Mouse (Mus musculus): ENCODE measurements around the gene Zpr1.
"Not testable (repeated sequence)": the region's sequence is repeated elsewhere in the genome, so short reads cannot be mapped to it uniquely, and the experiment has no call there.

The Zpr1 gene

DNA sequence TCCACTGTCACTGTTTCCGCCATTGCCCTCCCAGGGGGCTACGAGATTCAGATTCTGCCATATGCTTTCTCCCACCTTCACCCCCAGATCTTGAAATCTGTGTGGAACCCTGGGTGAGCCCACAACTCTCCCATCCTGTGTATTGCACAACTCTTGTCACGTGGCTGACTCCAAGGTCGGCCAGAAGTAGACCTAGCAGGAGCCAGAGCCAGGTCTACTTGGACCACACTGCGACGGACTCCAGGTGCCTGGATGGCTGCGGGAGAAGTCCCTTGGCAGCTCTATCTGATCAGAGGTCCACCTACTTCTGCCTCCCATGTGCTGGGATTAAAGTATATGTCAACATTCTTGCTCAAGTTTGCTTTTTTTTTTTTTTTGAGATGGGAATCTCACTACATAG, 11.7 kb upstream of the Zpr1 start:
- no peak for DNase-seq (ENCODE audit: low read depth, low spot score)

DNA sequence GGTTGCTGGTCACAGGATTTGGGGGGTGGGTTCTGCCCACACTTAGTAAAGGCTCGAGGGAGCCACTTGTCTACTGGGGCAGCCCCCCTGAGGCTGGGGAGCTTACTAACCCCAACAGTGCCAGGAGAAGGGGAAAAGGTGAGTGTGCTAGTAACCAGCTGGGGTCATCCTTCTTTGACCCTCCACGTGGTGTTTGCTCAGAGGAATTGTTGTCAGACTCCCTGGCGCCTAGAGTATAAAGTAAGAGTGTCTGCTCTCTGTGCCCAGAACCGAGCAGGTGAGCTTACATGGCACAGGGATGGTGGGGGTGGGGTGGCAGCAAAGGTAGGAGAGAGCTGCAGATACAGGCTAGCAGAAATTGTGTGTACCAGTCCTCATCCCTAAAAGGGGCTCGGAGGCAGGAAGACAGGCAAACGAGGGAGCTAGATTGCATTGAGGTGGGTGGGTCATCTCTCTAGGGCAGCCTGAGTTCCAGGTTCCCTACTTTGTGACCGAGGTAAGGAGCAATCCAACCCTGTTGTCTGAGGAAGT, 4.5 kb upstream of the Zpr1 start, which contains the start of gene Apoa5:
TSS of gene Apoa5 (plus strand) at position 291 of the 531 bp plus-strand sequence.
- no peak for DNase-seq (ENCODE audit: low read depth, low spot score)

DNA sequence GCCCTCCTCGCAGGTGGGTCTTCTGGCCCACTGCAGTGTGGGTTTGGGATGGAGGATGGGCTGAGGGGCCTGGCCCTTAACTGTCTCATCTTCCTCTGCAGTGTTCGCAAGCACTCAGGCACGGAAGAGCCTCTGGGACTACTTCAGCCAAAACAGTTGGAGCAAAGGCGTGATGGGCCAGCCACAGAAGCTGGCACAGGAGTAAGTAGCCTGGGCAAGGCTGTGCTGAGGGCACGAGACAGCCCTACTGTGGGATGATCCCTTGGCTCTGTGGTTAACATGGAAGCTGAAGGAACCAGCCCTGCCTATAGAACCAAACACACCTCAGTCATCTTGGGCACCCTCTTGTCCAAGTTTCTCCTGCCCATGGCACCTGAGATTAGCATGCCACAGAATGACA, 3.7 kb upstream of the Zpr1 start:
- DNase-seq (ENCODE audit: low read depth, low spot score) = no peak

DNA sequence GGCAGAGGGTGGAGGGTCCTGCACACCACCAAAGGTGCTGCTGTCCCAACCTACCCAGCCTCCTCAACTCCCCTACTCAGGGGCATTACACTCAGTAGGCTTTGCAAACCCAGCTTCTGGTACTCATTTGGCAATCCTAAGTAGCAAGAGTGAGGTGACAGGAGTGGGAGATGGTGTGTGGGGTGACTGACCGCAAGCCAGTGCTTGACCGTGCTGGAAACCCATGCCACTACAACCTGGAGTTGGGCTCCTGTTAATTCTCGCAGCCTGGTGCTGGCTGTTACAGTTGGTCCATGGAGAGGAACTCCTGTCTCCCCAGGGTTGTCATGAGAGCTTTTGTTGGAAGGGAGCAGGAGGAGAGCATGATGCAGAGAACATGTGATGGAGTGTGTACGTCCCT, 2.1 kb upstream of the Zpr1 start:
- DNase-seq (ENCODE audit: low read depth, low spot score) = no peak

DNA sequence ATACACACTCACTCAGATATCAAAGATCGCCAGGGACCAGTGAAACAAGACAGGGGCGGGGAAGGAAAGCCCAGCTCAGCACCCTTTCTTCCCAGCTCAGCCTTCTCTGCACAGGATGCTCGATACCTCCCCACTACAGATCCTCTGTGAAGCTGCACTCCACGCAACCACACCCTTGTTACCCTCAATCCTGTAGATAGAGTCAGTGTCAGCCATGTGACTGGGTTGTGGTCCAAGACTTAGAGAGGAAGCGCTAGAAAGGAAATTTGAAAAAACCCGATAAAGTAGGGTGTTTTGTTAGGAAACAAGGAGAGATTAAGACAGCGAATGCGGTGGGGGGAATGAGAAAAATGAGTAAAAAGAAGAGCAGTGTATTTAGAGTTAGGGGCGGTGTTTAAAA, 794 bp upstream of the Zpr1 start:
- no peak for DNase-seq (ENCODE audit: low read depth, low spot score)

DNA sequence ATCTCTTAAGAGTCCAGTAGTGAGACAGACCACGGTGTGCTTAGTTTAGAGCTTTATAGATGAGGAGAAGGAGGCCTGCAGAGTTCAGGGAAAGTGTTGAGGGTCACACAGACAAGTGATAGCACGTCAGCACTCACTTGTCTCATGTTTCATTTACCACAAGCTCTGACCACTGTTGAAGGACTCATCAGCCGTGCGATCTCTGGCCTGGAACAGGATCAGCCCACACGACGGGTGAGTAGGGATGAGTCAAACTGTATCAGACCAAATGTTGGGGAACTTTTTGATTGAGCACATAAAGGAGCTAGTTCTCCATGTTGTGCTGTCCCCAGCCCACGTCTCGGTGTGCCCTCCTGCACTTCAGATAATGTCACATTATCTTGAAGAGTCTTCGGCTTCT, 1.6 kb downstream of the Zpr1 start:
- DNase-seq (ENCODE audit: low read depth, low spot score) = no peak

DNA sequence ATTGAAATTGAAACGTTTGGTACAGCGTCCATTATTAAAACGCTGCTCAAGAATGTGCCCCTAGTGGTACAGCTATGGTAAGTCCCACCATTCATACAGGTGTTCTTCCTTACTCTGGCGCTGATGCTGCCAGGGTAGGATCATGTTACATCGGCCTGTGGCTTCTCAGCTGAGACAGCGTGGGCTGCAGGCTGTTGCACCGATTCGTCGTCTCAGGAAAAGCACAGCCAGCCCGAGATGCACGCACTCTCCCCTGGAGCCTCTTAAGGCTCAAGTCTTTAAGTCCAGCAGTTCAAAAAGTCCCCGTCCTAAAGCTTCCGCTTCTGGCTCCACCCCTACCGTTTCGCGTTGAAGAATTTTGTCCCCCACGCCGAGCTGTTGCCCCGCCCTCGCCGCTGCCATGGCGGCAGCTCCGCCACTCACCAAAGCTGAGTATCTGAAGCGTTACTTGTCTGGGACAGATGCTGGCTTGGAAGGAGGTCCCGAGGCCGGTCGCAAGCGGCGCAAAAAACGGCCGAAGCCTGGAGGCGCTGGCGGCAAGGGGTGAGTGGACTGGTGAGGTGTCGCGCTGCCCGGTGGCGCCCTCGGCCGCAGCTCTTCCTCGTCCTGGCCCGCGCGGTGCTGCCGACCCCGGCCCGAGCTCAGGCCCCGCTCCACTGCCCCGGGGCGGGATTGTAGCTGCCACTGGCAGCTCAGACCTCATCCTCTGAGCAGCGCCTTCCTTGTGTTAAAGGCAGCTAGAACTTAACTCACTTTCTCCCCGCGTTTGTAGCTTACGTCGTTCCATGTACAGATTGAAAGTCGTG, 10.0 kb downstream of the Zpr1 start, which contains the start of gene Bud13:
TSS of gene Bud13 (plus strand) at position 378 of the 806 bp plus-strand sequence.
- DNase-seq (ENCODE audit: low read depth, low spot score) = peak; percentile 81

DNA sequence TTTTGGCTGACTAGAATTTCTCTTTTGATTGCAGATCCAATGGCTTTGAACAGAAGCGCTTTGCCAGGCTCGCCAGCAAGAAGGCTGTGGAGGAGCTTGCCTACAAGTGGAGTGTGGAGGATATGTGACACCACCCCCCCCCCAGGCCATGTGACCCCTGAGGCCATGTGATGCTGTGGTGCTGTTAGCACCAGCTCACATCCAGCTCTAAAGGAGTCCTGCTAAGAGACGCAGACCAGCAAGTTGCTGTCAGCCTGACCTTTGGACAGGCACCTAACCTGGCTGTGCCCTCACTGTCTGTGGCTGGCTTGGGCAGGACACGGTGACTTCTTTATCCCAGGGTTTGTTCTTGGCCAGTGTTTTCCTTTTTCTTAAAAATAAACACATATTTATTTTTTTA, 25.5 kb downstream of the Zpr1 start:
- peak; percentile 56 for DNase-seq (ENCODE audit: low read depth, low spot score)

DNA sequence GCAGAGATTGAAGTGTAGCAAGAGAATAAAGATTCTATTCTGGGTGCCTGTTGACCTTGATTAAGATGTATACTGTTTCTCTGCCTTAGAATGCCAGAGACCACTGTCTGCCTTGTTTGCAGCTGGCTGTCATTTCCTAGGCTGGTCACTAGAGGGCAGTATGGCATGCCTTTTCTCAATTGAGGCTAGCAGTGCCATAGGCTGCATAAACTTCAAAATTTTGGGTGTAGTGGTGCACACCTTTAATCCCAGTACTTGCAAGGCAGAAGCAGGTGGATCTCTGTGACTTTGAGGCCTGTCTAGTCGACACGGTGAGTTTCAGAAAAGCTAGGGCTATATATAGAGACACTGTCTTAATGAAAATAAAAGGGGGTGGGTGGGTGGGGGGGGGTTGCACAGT, 29.3 kb downstream of the Zpr1 start:
- peak; percentile 18 for DNase-seq (ENCODE audit: low read depth, low spot score)

DNA sequence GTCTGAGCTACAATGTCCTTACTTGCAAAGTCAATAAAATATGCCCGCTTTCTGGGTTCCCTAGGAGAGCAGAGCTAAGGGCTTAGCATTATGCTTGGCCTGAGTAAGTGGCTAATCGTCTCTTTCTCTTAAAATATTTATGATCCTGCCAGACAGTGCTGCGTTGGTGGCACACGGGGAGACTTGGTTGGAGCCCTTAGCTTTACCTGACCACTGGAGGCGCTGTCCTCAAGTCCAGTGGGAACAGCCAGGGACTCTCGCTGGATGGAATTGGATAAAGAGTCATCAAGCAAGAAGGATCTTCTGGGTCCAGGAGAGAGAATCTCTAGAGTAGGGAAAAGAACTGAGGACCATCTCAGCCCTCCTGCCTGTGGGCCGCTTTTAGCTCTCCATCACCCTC, 36.3 kb downstream of the Zpr1 start:
- no peak for DNase-seq (ENCODE audit: low read depth, low spot score)

DNA sequence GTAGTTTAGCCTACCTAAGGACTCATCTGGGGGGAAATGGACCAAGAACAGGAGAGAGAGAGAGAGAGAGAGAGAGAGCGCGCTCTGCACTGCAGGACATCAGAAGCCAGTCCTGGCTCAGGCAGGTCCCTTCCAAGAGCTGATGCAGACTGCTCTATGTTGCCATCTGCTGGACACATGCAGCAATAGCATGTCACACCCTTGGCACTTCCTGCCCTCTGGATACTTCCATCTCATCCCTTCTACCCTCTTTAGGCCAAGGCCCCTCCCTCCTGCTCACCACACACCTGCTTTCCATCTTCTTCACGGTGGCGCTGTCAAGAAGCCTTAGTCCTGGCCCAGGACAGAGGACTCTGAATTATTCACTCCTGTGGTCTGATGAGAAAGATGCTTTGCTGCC, 41.6 kb downstream of the Zpr1 start:
- peak; percentile 46 for DNase-seq (ENCODE audit: low read depth, low spot score)

DNA sequence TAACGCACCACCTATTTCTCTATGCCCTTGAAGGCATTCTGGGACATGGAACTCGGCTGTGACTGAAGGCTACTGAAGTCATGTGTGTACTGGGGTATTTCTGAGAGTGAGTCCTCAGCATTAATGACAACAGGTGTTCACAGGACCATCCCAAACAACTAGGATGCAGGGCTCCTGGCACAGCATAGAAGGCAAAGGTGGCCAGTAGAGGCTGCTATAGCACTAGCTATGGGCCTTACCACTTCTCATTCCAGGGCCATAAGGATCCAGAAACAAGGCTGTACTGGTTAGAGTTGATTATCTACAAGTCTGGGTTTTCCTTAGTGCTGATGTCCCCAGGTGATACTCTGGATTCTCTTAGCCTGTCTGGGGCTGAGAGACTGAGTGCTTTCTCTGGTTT, 42.1 kb downstream of the Zpr1 start:
- no peak for DNase-seq (ENCODE audit: low read depth, low spot score)

DNA sequence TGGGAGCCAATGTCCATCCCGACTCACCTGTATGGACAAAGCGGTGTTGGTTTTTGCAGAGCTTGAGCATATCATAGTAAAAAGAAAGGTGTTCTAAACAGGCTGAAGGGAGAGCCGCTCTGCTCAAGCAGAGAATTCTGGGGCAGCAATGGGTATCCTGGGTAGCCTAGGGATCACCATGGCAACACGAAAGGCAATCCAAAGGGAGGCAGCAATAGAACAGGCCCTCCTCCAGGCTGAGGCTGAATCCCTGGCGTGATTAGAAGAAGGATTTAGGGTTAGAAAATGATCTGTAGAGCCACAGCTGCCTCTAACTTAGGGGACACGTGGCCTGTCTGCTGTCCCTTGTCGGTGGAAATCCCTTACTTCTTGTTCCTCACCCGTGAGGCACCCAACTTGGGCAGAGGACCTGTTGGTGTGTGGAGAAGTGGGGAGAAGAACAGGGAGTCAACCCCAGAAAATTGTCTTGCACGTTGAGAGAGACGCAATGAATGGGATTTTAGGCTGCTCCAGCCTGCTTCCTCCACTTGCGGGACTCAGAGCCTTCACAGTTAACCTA, 43.0 kb downstream of the Zpr1 start:
- DNase-seq (ENCODE audit: low read depth, low spot score) = no peak

DNA sequence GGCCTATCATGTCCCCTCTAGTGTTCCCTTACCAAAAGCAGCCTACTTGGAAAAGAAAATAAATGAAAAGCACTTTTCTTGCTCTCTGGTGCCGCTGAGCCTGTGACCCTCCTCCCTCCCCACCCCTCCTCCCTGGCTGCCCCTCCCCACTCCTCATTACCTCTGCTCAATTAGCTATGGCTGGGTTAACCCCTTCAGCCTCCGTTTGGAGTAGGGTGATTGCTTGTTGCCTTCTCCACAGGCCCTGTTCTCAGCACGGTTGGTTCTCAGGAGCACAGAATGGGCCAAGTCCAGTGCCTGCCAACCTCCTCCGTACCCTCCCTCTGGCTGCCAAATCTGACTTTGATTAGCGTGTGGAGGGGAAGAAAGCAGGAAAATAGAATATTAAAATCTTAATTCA, 43.5 kb downstream of the Zpr1 start:
- DNase-seq (ENCODE audit: low read depth, low spot score) = no peak

DNA sequence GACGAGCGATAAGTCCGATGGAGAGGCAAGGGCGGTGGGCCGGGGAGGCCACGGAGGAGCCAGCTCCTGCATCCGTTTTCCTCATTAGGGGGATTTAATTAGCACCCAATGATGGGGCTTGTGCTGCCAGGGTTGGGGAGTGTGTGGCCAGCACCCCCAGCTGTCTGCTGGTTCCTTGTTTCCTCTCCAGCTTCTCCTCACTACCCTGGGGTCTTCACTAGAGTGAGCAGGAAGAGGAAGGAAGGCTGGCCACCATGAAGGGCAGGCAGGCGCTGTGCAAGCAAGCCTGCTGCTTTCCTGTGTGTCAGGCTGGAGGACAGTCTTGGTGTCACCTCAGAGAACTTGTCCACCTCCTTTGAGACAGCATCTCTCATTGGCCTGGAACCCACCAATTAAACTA, 44.0 kb downstream of the Zpr1 start:
- no peak for DNase-seq (ENCODE audit: low read depth, low spot score)

DNA sequence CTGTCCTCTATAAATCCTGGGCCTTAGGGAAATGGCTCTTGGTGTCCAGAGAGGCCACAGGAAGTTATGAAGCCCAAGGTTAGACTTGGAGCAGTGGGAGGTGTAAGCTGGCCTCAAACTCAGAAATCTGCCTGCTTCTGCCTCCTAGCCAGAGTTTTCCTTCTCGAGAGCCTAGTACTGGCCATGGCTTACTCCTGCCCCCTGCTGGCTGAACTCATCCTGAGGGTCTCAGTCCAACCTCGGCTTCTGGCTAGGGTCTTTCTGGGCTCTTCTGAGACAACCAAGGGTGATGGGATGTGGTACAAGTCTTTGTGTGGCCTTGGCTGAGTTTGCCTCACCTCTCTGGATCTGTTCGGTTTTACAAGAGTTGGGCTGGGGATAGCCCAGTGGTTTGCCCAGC, 45.1 kb downstream of the Zpr1 start:
- DNase-seq (ENCODE audit: low read depth, low spot score) = no peak

DNA sequence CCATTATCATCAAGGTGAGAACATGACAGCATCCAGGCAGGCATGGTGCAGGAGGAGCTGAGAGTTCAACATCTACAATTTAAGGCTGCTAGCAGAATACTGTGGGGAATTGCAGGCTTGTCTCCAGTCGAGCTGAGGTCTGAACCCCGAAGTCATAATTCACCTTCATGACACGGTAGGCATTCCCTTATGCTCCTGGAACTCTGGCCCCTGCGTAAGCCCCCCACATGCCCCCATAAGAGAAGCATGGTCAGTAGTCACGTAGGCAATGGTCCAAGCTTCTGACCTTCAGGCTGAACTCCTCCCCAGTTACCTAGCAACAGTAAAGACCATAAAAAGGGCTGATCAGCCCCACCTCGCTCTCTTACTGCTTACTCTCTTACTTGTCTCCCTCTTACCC, 47.0 kb downstream of the Zpr1 start, which contains the start of gene 4931429L15Rik:
TSS of gene 4931429L15Rik (minus strand) at position 101 of the 400 bp plus-strand sequence.
- not testable (repeated sequence) for DNase-seq (ENCODE audit: low read depth, low spot score)

DNA sequence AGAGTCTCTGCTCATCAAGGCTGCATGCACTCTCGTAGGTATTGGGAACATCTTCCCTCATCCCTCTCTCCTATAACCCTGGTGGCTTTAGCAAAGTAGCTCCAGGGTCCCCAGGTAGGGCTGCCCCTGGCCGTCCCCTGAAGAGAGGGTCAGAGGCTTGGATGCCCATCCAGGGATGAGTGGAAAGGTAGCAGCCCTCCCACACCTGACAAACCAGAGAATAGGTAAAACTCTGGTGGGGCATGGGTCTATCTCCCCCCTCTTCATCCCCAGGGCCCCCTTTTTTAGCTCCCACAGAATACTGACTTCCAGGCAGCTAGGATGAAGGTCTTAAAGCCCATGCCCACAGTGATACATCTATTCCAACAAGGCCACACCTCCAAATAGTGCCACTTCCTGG, 47.6 kb downstream of the Zpr1 start:
- no peak for DNase-seq (ENCODE audit: low read depth, low spot score)

DNA sequence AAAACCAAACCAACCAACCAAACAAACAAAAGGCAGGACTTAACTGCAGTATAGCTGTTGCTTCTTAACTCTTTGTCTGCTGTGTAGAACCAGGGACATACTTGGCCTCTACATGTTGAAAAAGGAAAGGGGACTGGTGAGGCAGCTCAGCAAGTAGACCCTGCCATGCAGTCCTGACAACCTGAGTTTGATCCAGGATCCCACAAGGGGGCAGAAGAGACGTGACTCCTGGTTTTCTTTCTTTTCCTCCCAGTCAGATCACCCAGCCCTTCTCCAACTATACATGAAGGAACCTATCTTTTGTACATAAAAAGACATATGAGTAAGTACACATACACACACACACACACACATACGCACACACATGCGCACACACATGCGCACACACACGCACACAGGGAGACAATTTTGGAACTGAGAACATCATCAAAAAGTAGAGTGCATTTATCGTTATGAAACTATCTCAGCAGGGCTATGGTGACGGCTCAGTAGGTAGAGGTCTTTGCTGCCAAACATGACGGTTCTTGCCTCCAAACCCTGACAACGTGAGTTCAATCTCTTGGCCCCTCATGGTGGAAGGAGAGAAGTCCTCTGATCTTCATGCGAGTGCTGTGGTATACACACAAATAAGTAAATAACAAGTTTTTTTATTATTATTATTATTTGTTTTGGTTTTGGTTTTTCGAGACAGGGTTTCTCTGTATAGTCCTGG, 54.0 kb downstream of the Zpr1 start:
- DNase-seq (ENCODE audit: low read depth, low spot score) = no peak

DNA sequence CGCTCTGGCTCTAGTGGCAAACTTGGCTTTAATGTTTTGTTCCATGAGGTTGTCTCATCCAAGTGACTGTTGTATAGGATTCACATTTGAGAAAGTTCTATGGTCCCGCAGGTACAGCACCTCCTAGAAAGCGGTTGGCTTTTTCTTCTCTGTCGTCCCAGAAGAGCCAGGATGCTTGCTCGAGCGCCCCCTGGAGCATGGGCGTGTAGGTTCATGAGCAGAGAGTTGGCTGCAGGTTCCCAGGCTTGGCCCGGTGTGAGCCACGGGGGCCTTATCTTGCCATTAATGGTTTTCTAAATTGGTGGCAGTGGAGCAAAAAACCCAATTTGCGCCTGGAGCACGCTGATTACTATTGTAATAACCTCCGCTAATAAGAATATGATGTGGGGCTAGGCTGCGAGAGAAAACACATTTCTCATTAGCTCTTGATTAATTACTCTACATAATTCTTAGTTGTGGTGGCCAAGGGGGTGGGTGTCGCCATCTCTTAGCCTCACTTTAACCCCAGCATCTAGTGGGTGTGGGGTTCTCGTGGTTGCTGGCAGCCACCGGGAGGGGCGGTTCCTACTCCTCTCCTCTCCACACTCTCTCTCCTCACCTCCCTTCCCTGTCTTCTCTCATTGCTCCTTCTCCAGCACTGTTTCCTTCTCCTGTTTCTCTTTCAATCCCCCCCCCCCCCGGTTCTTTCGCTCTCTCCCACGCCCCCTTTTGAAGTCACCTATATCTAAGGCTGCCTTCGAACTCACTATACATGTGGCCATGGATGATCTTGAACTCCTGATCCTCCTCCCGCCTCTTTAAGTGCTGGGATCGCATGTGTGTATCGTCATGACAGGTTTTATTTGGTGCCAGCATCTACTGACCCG, 55.1 kb downstream of the Zpr1 start:
- no peak for DNase-seq (ENCODE audit: low read depth, low spot score)

DNA sequence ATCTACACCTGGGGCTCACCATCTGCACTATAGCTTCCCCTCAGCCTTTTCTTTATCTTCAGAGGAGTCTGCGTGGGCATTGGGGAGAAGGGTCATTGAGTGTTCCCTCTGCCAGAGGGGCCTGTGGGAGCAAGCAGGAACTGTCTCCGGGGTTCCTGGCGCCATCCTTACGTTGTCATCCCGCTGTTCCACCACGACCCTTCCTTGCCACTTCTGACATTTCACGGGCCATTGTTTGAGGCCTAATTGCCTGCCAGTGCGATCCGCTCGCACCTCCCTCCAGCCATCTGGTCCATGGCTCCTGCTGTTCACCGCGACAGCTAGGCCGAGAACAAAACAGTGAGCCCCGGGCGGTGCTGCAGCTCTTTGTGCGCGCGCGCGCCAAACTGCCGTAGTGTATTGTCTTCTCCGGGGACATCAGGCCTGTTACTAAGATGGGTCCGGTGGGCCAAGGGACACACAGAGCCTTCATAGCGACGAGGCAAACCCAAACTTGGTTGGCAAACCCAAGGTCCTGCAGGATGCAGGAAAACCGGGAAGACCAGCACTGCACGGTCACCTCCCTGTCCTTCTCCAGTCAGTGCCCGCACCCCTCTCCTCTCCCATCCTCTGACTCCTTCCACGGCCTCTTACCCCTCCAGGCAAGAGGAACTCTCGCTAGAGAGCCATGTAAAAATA, 55.8 kb downstream of the Zpr1 start:
- DNase-seq (ENCODE audit: low read depth, low spot score) = no peak
